Mouse (Mus musculus) C2C12 (cell line): Measurements from ENCODE around the gene Bak1. TPM values are rescaled to one million over a fixed set of nuclear protein-coding genes. Genes with fewer than 3 reads are reported as not detected.

Experiments used
- H3K27me3 ChIP-seq: one replicate; pipeline ENCODE4 v1.6.1; 2011; ENCODE audit not compliant: control insufficient read depth, insufficient read depth, insufficient read length
- H3K36me3 ChIP-seq: one replicate; pipeline ENCODE4 v1.6.1; 2011; ENCODE audit not compliant: control insufficient read depth, insufficient read depth
- H3K4me3 ChIP-seq: one replicate; pipeline ENCODE4 v1.5.1; 2011; ENCODE audit warnings: mild to moderate bottlenecking, control low read depth; ENCODE audit not compliant: poor library complexity, insufficient read depth, severe bottlenecking
- H3K79me2 ChIP-seq: one replicate; pipeline ENCODE4 v1.6.1; 2011; ENCODE audit not compliant: control insufficient read depth, insufficient read depth
- H3K79me3 ChIP-seq: one replicate; pipeline ENCODE4 v1.6.1; 2011; ENCODE audit warnings: low read depth, control low read depth
- H3ac ChIP-seq: one replicate; pipeline ENCODE3; 2011; ENCODE audit warnings: low read depth; ENCODE audit not compliant: control insufficient read depth, insufficient read length
- CEBPB ChIP-seq: IDR thresholded peaks from one replicate; pipeline ENCODE4 v1.6.1; 2011; ENCODE audit warnings: low read depth, mild to moderate bottlenecking, control low read depth, moderate library complexity
- CTCF ChIP-seq: IDR thresholded peaks from one replicate; pipeline ENCODE4 v1.5.1; 2011; ENCODE audit not compliant: control insufficient read depth, insufficient read depth, insufficient read length
- FOSL1 ChIP-seq: IDR thresholded peaks from one replicate; pipeline ENCODE4 v1.8.0; 2011; ENCODE audit warnings: mild to moderate bottlenecking, low read length; ENCODE audit not compliant: poor library complexity, insufficient read depth, severe bottlenecking
- MAX ChIP-seq: IDR thresholded peaks from one replicate; pipeline ENCODE4 v1.6.1; 2011; ENCODE audit warnings: mild to moderate bottlenecking, control low read depth
- MYOD1 ChIP-seq: IDR thresholded peaks from one replicate; pipeline ENCODE4 v1.6.1; 2011; ENCODE audit warnings: low read depth; ENCODE audit not compliant: control insufficient read depth, insufficient read length
- MYOG ChIP-seq: IDR thresholded peaks from one replicate; pipeline ENCODE4 v1.6.1; 2011; ENCODE audit not compliant: control insufficient read depth, insufficient read length; ENCODE audit errors: extremely low read depth
- USF1 ChIP-seq: IDR thresholded peaks from one replicate; pipeline ENCODE4 v1.6.1; 2011; ENCODE audit warnings: low read depth, mild to moderate bottlenecking, control low read depth, moderate library complexity
- polyA plus RNA-seq: library from polyadenylated mRNA; unstranded; fragments of >200 nt; fragmentation: generic; extraction: Trizol; gene quantifications from one replicate; pipeline ENCODE4 v1.2.1, GENCODE M21; 2012; ENCODE audit warnings: missing spikeins

Bak1 gene
- polyA plus RNA-seq, 1 experiment: 95.1 TPM

GRCm38 (mm10) chr17:27030896-27031295 is 2.1 kb upstream of the Bak1 start:
- Histone ChIP-seq H3K79me2 (peaks cover 26% of the 10 kb centered on the region), H3ac (no peak overlapping the region), H3K27me3 (no peaks in the 10 kb centered on the region), H3K79me3 (peaks cover 23% of the 10 kb centered on the region), H3K4me3 (no peak overlapping the region), H3K36me3 (peaks cover 12% of the 10 kb centered on the region)
- TF ChIP-seq FOSL1 (no peak), MYOG (no peak), CTCF (no peak), USF1 (no peak), CEBPB (no peak), MYOD1 (no peak), MAX (no peak)

GRCm38 (mm10) chr17:27029431-27029830 is 622 bp upstream of the Bak1 start:
- Histone ChIP-seq H3K36me3 (peaks cover 22% of the 10 kb centered on the region), H3K4me3 (no peak overlapping the region), H3K79me3 (peaks cover 24% of the 10 kb centered on the region), H3ac (no peak overlapping the region), H3K79me2 (peaks cover 29% of the 10 kb centered on the region), H3K27me3 (no peaks in the 10 kb centered on the region)
- TF ChIP-seq USF1 (no peak), FOSL1 (no peak), MYOD1 (no peak), MAX (no peak), MYOG (no peak), CEBPB (no peak), CTCF (no peak)

DNA sequence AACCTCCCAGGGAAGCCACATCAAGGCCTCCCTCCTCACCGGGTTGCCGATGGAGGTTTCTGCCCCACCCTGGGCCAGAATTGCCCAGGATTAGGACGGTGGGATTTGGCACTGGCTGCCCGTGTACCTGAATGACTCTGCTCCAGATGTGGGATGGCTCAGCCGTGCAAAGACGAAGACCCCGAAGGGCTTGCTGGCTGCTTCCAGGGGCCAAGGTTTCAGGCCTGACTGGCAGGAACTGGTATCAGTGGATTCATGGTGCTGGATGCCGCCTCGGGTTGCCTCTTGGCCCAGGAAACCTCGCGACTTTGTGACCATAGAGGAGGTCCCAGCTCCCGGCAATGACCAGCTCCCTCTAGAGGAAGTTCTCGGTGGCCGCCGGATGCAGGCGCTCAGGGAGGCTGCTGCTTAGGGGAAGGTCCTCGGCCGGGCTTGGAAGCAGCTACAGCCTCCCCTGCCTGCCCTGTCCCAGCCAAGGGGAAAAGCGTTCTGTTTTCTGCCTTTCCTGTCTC is 469 bp downstream of the Bak1 start:
- Histone ChIP-seq H3K36me3 (peaks cover 26% of the 10 kb centered on the region), H3K79me2 (peaks cover 29% of the 10 kb centered on the region), H3ac (peak overlapping the region; percentile 85), H3K27me3 (no peaks in the 10 kb centered on the region), H3K79me3 (peaks cover 24% of the 10 kb centered on the region), H3K4me3 (peak overlapping the region; percentile 92)
- TF ChIP-seq CTCF (peak; percentile 58), FOSL1 (no peak), MAX (peak; percentile 38)

DNA sequence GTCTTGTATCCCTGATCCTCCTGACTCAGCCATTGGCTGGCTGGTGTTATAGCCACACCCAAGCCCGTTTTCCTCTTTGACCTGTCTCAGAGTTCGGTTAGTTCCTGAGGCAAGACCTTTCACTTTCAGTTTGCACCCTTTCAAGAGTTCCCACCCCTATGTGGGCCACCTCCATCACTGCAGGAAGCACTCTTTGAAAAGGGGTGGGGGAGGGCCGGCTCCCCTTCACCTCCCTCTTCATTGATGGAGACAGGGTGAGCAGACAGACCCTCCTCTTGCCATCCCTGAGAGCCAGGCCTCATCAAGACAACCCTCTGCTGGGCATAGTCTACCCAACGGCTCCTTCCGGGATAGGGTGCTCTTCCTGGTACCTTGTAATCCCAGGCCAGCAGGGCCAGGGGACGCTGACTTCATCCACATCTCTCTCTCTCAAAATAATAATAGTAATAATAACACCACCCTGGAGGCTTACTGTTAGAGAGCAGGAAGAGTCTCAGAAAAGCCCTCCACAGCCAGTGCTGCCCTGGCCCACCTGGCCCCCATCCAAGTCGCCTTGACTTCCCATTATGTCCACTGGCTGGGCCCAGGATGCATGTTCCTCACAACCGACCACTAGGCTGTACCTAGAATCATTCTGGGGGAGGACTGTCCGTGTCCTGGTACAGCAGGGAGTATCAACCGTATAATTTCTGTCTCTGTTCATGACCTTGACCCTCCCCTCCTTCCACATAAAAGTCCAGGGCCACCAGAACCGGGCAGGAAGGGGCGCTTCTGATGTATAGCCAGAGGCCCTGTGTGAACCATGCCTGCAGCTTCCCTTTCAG is 1.1 kb downstream of the Bak1 start:
- peaks cover 24% of the 10 kb centered on the region for H3K79me3 ChIP-seq
- H3K36me3 ChIP-seq: peaks cover 26% of the 10 kb centered on the region
- peak overlapping the region; percentile 85 for H3ac ChIP-seq
- TF ChIP-seq MYOG: no peak
- no peak for TF ChIP-seq CTCF
- TF ChIP-seq USF1: no peak
- no peak for TF ChIP-seq CEBPB
- TF ChIP-seq MAX: no peak
- no peak for TF ChIP-seq MYOD1
- no peak for TF ChIP-seq FOSL1
- peaks cover 29% of the 10 kb centered on the region for H3K79me2 ChIP-seq
- H3K27me3 ChIP-seq: no peaks in the 10 kb centered on the region
- H3K4me3 ChIP-seq: peak overlapping the region; percentile 92

DNA sequence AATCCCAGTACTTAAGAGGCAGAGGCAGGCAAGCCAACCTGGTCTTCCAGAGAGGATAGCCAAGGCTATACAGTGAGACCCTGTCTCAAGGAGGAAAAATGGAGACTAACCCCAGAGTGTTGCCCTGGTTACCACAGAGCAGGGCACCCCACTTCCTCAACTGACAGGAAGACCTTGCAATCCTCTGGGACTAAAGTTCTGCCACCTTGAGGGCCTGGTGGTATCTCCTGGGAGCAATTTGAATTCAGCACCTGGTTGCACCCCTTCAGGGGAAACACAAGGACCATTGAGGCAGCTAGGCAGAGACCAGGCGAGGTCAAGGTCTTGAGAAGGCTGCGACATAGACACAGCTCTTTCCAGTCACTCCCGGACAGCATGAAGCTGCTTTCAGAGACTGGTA is 2.9 kb downstream of the Bak1 start:
- Histone ChIP-seq H3ac (no peak overlapping the region), H3K79me2 (peaks cover 29% of the 10 kb centered on the region), H3K36me3 (peaks cover 39% of the 10 kb centered on the region), H3K79me3 (peaks cover 24% of the 10 kb centered on the region), H3K27me3 (no peaks in the 10 kb centered on the region), H3K4me3 (no peak overlapping the region)
- no peak for TF ChIP-seq CEBPB
- TF ChIP-seq MYOD1: no peak
- no peak for TF ChIP-seq MYOG
- TF ChIP-seq MAX: no peak
- no peak for TF ChIP-seq FOSL1
- TF ChIP-seq USF1: no peak
- TF ChIP-seq CTCF: no peak
